Mouse (Mus musculus): ENCODE measurements around the gene Tas2r138. TPM values are rescaled to one million over a fixed set of nuclear protein-coding genes. Genes with fewer than 3 reads are reported as not detected.

The Tas2r138 gene
- total RNA-seq, 2 experiments from 2014 or later, result not detected

Other genes with a start within 250 kb of the Tas2r138 start
- gene E330009J07Rik, start 177.2 kb downstream of the Tas2r138 start, total RNA-seq (2015), result 7.0 and 9.2 TPM in 2 replicates
- 12.3 and 12.5 TPM in 2 replicates for gene E330009J07Rik, start 177.2 kb downstream of the Tas2r138 start, total RNA-seq (2017)
- not detected in 2 replicates for gene Wee2, start 174.2 kb downstream of the Tas2r138 start, total RNA-seq (2015)
- not detected in 2 replicates for gene Wee2, start 174.2 kb downstream of the Tas2r138 start, total RNA-seq (2017)
- gene Ssbp1, start 142.0 kb downstream of the Tas2r138 start, total RNA-seq (2015), result 155 and 183 TPM in 2 replicates
- gene Ssbp1, start 142.0 kb downstream of the Tas2r138 start, total RNA-seq (2017), result 98.6 and 141 TPM in 2 replicates
- gene Tas2r137, start 122.1 kb downstream of the Tas2r138 start, total RNA-seq (2015), result not detected in 2 replicates
- gene Tas2r137, start 122.1 kb downstream of the Tas2r138 start, total RNA-seq (2017), result not detected in 2 replicates
- gene Tas2r108, start 119.8 kb downstream of the Tas2r138 start, total RNA-seq (2015), result not detected in 2 replicates
- gene Tas2r108, start 119.8 kb downstream of the Tas2r138 start, total RNA-seq (2017), result not detected in 2 replicates
- gene Prss37, start 93.8 kb downstream of the Tas2r138 start, total RNA-seq (2015), result not detected in 2 replicates
- gene Prss37, start 93.8 kb downstream of the Tas2r138 start, total RNA-seq (2017), result not detected in 2 replicates
- gene Olfr461, start 58.3 kb downstream of the Tas2r138 start, total RNA-seq (2015), result not detected in 2 replicates
- not detected in 2 replicates for gene Olfr461, start 58.3 kb downstream of the Tas2r138 start, total RNA-seq (2017)
- not detected in 2 replicates for gene Olfr460, start 43.8 kb downstream of the Tas2r138 start, total RNA-seq (2015)
- gene Olfr460, start 43.8 kb downstream of the Tas2r138 start, total RNA-seq (2017), result not detected in 2 replicates
- gene Clec5a, start 27.5 kb downstream of the Tas2r138 start, total RNA-seq (2015), result 90.9 and 108 TPM in 2 replicates
- 113 and 138 TPM in 2 replicates for gene Clec5a, start 27.5 kb downstream of the Tas2r138 start, total RNA-seq (2017)
- gene Mgam, start 15.5 kb upstream of the Tas2r138 start, total RNA-seq (2015), result 35.6 and 43.9 TPM in 2 replicates
- 55.5 and 85.3 TPM in 2 replicates for gene Mgam, start 15.5 kb upstream of the Tas2r138 start, total RNA-seq (2017)

Measured in megakaryocyte progenitor cell, adult 5-6 weeks (primary cell).